Mouse (Mus musculus) ES-Bruce4 (cell line): ENCODE data around the gene Slc12a3.

Experiments
- CTCF ChIP-seq: IDR thresholded peaks from one replicate; pipeline ENCODE4 v1.8.1; 2011; ENCODE audit warnings: low read depth, low read length
- EP300 ChIP-seq: IDR thresholded peaks from 2 replicates; pipeline ENCODE4 v1.6.1; 2011; ENCODE audit warnings: low read depth, low read length; ENCODE audit not compliant: insufficient read depth
- POLR2A ChIP-seq: IDR thresholded peaks from one replicate; pipeline ENCODE4 v1.8.1; 2011; ENCODE audit warnings: low read length; ENCODE audit not compliant: insufficient read depth

DNA sequence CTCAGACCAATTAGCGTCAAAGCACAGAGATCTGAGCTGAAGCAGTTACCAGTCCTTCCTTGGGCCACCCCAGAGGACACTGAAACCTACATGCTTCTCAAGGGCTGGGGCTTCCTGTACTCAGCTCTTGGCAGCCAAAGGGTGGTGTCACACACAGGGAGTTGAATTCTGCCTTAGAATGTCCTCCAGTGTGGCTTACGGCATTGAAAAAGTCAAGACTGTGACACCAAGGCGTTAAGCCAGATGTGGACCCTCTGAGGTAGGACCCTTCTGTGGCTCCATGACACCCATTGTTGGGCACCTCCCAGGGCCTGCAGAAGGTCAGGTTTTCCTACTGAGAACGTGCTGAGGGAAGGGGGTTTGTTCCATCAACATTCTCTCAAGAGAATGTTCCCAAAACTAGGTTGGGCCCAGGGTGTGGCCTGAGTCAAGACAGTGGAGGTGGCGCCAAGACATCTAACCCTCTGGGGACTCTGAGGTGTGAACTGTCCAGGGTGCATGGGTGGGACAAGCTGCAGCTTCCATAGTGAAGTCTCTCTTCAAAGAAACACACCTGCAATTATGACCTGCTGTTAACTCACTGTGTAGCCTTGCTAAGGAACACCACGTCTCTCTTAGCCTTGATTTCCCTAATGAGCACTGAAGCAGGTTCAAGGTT lies 32.9 kb downstream of the Slc12a3 start:
- TF ChIP-seq CTCF (no peak), POLR2A (no peak), EP300 (no peak)
